Mouse (Mus musculus) kidney, adult 2 months (tissue): ENCODE results near the gene Tmem121. TPM values are rescaled to one million over a fixed set of nuclear protein-coding genes. Genes with fewer than 3 reads are reported as not detected.

Source experiments
- DNase-seq: peaks from one replicate; pipeline ENCODE4 v3.0.0; 2021
- H3K27ac ChIP-seq: fragments of 200-500 bp; 2 replicates; pipeline ENCODE4 v1.5.1; 2012; ENCODE audit warnings: low read depth, low read length, control low read depth, inconsistent platforms; ENCODE audit not compliant: insufficient read depth
- H3K27me3 ChIP-seq: fragments of 200-500 bp; replicated peaks from 2 replicates; pipeline ENCODE4 v1.6.1; 2012; ENCODE audit warnings: mild to moderate bottlenecking, moderate library complexity, low read length, inconsistent platforms; ENCODE audit not compliant: control insufficient read depth, insufficient read depth
- H3K36me3 ChIP-seq: fragments of 200-500 bp; 2 replicates; pipeline ENCODE4 v1.6.1; 2012; ENCODE audit warnings: mild to moderate bottlenecking, moderate library complexity, low read length, inconsistent platforms; ENCODE audit not compliant: control insufficient read depth, insufficient read depth
- H3K4me1 ChIP-seq: fragments of 200-500 bp; 2 replicates; pipeline ENCODE4 v1.6.1; 2011; ENCODE audit warnings: low read length; ENCODE audit not compliant: control insufficient read depth, insufficient read depth
- H3K4me3 ChIP-seq: fragments of 200-500 bp; 2 replicates; pipeline ENCODE4 v1.5.1; 2011; ENCODE audit warnings: mild to moderate bottlenecking, low read depth, low read length, control low read depth; ENCODE audit not compliant: insufficient read depth
- CTCF ChIP-seq: fragments of 200-500 bp; conservative IDR thresholded peaks from 2 replicates; pipeline ENCODE4 v1.5.1; 2011; ENCODE audit warnings: low read depth, mild to moderate bottlenecking, control low read depth, low read length, moderate library complexity, mixed read lengths; ENCODE audit not compliant: insufficient read depth, insufficient read length
- POLR2A ChIP-seq: fragments of 200-500 bp; IDR thresholded peaks from one replicate; pipeline ENCODE4 v1.6.1; 2011; ENCODE audit warnings: low read depth, low read length, control low read depth
- WGBS: fragments of 180-500 bp; shearing (Covaris S2); methylation state at CpG from one replicate; pipeline ENCODE4 v1.1.7; 2018; 5-methylcytosine and 5-hydroxymethylcytosine counted together
- polyA plus RNA-seq: library from polyadenylated mRNA; depleted of rRNA; stranded (reverse); fragments of >200 nt; gene quantifications from 2 replicates; pipeline ENCODE4 v1.2.3, GENCODE M21; 2012

Gene Tmem121
- polyA plus RNA-seq, 1 experiment: 0.27 TPM

DNA sequence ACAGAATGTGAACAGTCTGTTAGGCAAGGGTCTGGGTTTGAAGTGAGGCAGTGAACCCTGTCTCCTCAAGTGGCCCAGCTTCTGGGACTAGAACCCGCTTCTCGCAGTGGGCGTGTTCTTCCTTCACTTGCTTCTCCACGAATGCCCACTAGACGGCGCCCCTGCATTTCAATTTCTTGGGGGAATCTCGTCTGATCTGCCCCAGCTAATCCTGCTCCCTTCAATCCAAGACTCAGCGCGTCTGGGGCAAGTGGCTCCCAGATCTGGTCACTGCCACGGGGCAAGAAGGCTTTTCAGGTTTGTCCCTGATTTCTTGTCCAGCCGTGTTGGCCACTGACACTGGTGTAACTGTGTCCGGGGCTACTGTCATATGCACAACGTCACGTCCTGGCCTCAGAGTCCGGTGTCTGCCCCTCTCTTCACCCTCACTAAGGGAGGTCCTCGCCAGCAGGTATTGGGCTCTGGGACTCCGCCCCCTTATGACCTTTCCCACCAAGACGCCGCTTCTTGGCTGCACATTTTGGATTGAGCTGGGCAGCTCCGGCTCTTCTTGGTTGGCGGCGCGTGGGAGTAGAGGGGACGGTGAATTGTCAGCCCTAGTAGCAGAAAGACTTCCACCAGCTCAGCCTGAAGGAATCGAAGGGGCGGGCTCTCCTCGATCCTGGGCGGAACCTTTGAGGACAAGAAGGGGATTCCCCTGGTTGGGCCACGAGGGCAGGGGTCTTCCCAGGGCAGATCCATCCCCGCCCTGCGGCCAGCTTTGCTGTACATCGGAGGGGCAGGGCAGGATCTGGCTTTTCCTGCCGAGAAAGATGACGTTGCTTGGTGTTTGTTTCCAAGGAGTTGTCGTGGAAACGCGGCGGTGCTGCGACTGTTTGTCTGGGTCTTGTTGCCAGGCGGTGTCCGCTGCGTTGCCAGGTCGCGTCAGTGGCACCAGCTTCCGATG, 39.3 kb upstream of the Tmem121 start, which contains the start of gene Crip1:
Gene Crip1, plus strand, starts transcription at position 205 of the 946 bp plus-strand sequence.
- H3K27me3 ChIP-seq: no peaks in the 10 kb centered on the region
- WGBS: 15% methylated on average over 45 of the region's 45 CpGs
- peaks cover 18% of the 10 kb centered on the region for H3K4me1 ChIP-seq
- no peaks in the 10 kb centered on the region for H3K36me3 ChIP-seq
- TF ChIP-seq CTCF (peak; percentile 79), POLR2A (no peak)
- DNase-seq: peak; percentile 85
- peak within 1 kb of the TSS; percentile 2 for H3K4me3 ChIP-seq
- peak within 1 kb of the TSS; percentile 30 for H3K27ac ChIP-seq

GRCm38 (mm10) chr12:113147481-113147880, 38.2 kb upstream of the Tmem121 start:
- TF ChIP-seq CTCF (no peak), POLR2A (no peak)
- no peaks in the 10 kb centered on the region for H3K27me3 ChIP-seq
- DNase-seq: no peak
- no peaks in the 10 kb centered on the region for H3K36me3 ChIP-seq
- H3K4me1 ChIP-seq: peaks cover 21% of the 10 kb centered on the region
- H3K27ac ChIP-seq: no peak overlapping the region
- no peak overlapping the region for H3K4me3 ChIP-seq
- WGBS: 74% methylated on average over 8 of the region's 8 CpGs

DNA sequence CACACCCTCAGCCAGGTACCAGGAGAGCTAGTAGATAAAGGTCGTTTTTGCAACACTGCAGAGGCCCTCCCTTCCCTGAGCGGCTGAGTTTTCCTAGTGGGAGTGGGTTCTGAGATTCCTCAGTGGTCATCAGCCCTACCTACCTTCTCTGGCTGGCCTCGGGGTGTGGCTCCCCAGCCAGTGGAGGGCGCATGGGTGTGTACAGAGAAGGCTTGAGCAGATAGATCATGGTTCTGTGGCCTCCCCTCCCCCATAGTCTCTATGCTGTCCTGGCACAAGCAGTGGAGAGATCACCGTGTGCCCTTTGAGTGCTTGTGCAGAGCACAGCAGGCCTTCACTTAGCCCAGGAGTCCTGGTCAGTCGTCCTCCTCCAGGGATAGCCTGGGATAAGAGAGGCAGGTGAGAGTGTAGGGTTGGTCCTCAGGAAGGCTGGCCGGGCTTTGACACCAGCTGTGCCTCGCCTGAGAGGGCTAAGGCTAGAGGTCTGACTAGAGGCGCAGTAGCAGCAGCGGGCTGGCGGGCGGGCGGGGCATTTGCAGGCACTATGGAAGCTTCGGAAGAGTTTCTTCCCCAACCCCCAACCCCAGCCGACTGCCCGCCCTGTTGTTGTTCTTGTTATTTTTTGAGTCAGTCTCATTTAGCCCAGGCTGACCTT, 37.2 kb upstream of the Tmem121 start:
- no peak for DNase-seq

DNA sequence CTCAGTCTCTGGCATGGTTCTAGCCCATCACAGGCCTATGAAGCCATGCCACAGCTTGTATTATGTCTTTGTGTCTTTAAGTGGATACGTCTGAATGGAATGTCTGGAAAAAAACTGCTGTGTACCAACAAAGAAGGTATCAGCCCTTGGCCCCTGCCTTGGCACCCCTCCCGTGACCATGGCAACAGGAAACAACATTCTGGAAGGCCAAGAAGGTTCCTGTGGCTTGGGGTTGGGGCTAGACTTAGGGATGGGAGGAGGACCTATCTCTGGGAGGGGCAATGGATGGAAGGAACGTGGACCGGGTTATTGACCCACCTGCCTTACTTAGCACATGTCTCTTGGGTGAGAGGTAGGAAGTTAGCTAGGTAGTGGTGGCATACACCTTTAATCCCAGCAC, 36.4 kb upstream of the Tmem121 start:
- Histone ChIP-seq H3K4me3 (no peak overlapping the region), H3K27ac (no peak overlapping the region), H3K27me3 (no peaks in the 10 kb centered on the region), H3K36me3 (no peaks in the 10 kb centered on the region), H3K4me1 (peaks cover 21% of the 10 kb centered on the region)
- 68% methylated on average over 4 of the region's 4 CpGs for WGBS
- TF ChIP-seq CTCF (no peak), POLR2A (no peak)
- DNase-seq: peak; percentile 41

More for the DNA sequence above, 37.2 kb upstream of the Tmem121 start:
- TF ChIP-seq CTCF: 0 out of 2 replicates have a peak, but pooled peaks have one; percentile 14
- TF ChIP-seq POLR2A: no peak
- H3K27ac ChIP-seq: no peak overlapping the region
- H3K27me3 ChIP-seq: no peaks in the 10 kb centered on the region
- H3K4me1 ChIP-seq: peaks cover 21% of the 10 kb centered on the region
- H3K36me3 ChIP-seq: no peaks in the 10 kb centered on the region
- no peak overlapping the region for H3K4me3 ChIP-seq
- 68% methylated on average over 16 of the region's 16 CpGs for WGBS

GRCm38 (mm10) chr12:113149896-113150295, 35.8 kb upstream of the Tmem121 start:
- Histone ChIP-seq H3K36me3 (no peaks in the 10 kb centered on the region), H3K27me3 (no peaks in the 10 kb centered on the region), H3K27ac (no peak overlapping the region), H3K4me3 (no peak overlapping the region), H3K4me1 (peaks cover 24% of the 10 kb centered on the region)
- 89% methylated on average over 3 of the region's 3 CpGs for WGBS
- TF ChIP-seq POLR2A (no peak), CTCF (no peak)
- no peak for DNase-seq

DNA sequence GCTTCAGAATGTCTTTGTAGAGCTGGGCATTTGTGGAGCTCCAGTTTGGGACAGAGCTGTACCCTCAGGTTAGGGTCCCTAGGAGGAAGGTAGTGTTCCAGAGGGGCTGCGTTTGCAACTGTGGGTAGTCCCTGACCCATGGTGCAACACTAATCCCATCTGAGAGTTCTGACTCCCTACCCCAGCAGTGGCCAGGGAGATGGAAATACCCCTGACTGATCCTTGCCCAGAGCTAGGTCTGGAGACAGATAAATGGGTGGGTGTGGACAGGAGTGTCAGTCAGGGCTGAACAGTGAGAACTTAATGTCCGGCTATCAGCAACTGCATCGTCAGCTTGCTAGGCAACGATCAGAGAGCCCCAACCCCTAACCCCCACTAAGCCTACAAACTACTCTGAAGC, 35.1 kb upstream of the Tmem121 start:
- Histone ChIP-seq H3K36me3 (no peaks in the 10 kb centered on the region), H3K4me1 (peaks cover 27% of the 10 kb centered on the region), H3K27ac (no peak overlapping the region), H3K27me3 (no peaks in the 10 kb centered on the region), H3K4me3 (no peak overlapping the region)
- 84% methylated on average over 4 of the region's 4 CpGs for WGBS
- TF ChIP-seq CTCF: no peak
- TF ChIP-seq POLR2A: no peak
- DNase-seq: no peak

GRCm38 (mm10) chr12:113151046-113151445, 34.7 kb upstream of the Tmem121 start:
- H3K27me3 ChIP-seq: no peaks in the 10 kb centered on the region
- no peaks in the 10 kb centered on the region for H3K36me3 ChIP-seq
- WGBS: 24% methylated on average over 8 of the region's 8 CpGs
- DNase-seq: peak; percentile 43
- H3K4me3 ChIP-seq: no peak overlapping the region
- H3K27ac ChIP-seq: no peak overlapping the region
- peaks cover 24% of the 10 kb centered on the region for H3K4me1 ChIP-seq
- TF ChIP-seq POLR2A: no peak
- TF ChIP-seq CTCF: no peak
